Mouse (Mus musculus) neutrophil, adult 65 days (primary cell): ENCODE measurements around the gene Rdh11. TPM values are rescaled to one million over a fixed set of nuclear protein-coding genes. Genes with fewer than 3 reads are reported as not detected.

Experiments
- total RNA-seq: library from RNA; stranded (reverse); gene quantifications from 2 replicates; pipeline ENCODE4 v1.2.4, GENCODE M21; 2023

Gene Rdh11
- total RNA-seq: 22.8 and 24.7 TPM in 2 replicates

GRCm38 (mm10) chr12:79192193-79192592 lies at the start of gene Rdh11:
TSS of gene Rdh11 (minus strand) at chr12:79192293.

GRCm38 (mm10) chr12:79208703-79209464 lies 16.8 kb upstream of the Rdh11 start, which contains the start of gene Rdh12:
TSS of gene Rdh12 (plus strand) at chr12:79208914.

GRCm38 (mm10) chr12:79172019-79172941 lies 19.8 kb downstream of the Rdh11 start, which contains the start of gene Vti1b:
TSS of gene Vti1b (minus strand) at chr12:79172667.

GRCm38 (mm10) chr12:79130299-79131177 lies 61.6 kb downstream of the Rdh11 start, which contains the start of gene Arg2:
TSS of gene Arg2 (plus strand) at chr12:79130777.

Other genes with a start within 250 kb of the Rdh11 start
- gene Tmem229b, start 184.7 kb downstream of the Rdh11 start, total RNA-seq: 18.0 and 20.5 TPM in 2 replicates
- gene Plekhh1, start 163.1 kb downstream of the Rdh11 start, total RNA-seq: 0.09 and 0.32 TPM in 2 replicates
- gene Pigh, start 102.6 kb downstream of the Rdh11 start, total RNA-seq: 3.0 and 3.8 TPM in 2 replicates
- gene Arg2, start 61.5 kb downstream of the Rdh11 start, total RNA-seq: 53.4 and 70.4 TPM in 2 replicates
- gene Vti1b, start 19.6 kb downstream of the Rdh11 start, total RNA-seq: 89.9 and 120 TPM in 2 replicates
- gene Rdh12, start 16.6 kb upstream of the Rdh11 start, total RNA-seq: 52.2 and 56.5 TPM in 2 replicates
- 66.8 and 78.5 TPM in 2 replicates for gene Zfyve26, start 104.0 kb upstream of the Rdh11 start, total RNA-seq
- gene Rad51b, start 105.0 kb upstream of the Rdh11 start, total RNA-seq: 2.4 and 5.1 TPM in 2 replicates